Mouse (Mus musculus): ENCODE measurements around the gene Itsn1.

The Itsn1 gene

DNA sequence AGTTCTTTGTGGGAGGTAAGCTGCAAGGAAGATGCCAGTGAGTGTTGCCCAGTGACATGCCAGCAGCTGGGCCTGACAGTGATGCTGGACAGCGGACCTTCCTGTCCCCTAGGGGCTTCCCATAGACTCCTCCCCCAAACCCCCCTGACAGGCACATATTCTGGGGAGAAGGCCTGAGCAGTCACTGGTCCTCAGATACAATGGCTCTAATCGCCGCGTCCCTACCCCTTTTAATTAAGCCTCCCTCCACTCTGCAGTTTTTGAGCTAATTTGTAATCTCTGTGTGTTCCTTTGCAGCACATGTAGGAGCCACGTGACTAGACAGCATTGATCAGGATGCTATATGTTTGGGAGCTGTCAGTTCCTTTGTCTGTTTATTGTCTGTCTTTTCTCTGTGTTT is 41.6 kb downstream of the Itsn1 start:
- no peak for DNase-seq

DNA sequence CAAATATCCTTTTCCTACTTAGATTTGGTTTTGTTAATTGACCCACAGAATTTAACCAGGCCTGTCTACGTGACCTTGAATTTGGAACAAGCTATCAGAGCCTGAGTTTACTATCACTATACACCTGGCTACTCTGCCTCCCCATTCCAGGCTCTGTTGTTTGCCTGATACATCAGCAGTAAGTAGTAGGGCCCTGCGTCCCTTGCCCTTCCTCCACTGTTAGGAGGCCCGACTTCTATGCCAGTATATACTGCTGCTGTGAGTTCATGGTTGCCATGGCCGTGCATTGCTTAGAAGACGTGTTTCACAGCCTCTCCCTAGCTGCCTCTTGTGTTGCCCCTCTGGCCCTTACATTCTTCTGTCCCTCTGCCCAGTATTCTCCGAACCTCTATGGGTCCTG is 42.3 kb downstream of the Itsn1 start:
- no peak for DNase-seq

DNA sequence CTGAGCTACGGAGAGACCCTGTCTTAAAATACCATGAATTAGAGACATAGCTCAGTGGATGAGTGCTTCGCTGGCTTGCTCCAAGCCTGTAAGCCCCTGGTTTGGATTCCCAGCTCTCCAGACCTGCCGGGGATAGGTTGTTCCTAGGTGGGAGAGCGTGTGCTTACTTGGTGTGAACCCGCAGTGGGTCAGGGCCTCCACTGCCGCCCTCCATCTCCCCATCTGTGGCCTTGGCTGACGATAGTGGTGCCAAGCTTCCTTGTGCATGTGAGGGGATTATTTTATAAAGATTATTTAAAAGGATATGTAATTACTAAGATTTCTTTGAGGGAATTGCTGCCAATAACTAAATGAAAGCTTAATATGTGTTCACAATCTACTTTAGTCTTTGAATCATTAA is 43.5 kb downstream of the Itsn1 start:
- no peak for DNase-seq

GRCm38 (mm10) chr16:91779576-91779975 is 50.5 kb downstream of the Itsn1 start:
- DNase-seq = no peak

DNA sequence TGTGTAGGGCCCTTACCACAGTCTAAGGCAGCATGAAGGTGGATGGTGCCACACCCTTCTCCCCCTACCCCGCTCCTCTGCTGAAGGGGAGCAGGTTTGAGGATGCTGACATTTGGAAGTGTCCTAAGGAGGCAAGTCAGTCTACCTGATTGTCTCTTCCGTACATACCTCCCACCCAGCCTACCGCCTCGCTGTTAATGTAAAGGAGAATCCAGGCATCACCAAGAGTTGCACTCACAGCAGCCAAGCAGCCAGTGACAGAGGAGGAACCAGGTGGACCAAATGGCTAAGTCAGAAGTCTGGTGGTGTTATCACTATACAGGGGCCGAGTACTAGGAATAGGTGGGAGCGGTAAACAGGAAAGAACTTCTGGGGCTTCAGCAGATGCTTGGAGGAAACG is 51.1 kb downstream of the Itsn1 start:
- DNase-seq = no peak

DNA sequence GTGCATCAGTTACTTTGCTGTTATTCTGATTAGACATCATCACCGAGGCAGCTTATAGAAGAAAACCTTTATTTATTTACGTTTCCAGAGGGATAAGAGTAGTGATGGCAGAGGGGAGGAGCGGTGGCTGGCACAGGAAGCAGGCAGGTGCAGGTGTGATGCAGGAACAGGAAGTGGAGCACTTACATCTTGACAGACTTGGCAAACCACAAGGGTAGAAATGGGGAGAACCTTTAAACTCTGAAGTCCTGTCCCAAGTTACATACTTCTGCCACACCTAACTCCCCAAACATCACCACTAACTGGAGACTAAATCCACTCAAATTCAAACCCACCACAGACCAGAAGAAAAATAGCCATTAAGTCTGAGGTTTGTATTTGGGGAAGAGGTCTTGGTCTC is 51.7 kb downstream of the Itsn1 start:
- no peak for DNase-seq

DNA sequence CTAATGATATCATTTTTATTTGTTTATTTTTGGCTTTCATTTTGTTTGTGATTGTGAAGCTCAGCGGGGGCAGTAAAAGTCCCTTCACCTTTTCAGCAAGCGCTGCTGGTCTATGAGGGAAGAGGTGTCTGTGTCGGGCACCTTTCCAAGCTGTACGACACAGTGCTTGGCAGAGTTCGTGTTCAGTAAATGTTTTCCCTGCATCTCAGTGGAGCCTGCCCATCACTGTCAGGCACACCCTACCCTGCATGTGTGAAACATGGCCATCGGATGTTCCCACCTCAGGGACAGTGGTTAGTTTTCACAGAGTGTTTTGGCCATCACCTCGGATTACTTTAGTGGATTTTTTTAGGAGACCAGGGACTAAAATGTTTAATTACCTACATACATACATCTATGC is 54.1 kb downstream of the Itsn1 start:
- DNase-seq = no peak

GRCm38 (mm10) chr16:91784298-91784697 is 55.2 kb downstream of the Itsn1 start:
- DNase-seq = no peak

DNA sequence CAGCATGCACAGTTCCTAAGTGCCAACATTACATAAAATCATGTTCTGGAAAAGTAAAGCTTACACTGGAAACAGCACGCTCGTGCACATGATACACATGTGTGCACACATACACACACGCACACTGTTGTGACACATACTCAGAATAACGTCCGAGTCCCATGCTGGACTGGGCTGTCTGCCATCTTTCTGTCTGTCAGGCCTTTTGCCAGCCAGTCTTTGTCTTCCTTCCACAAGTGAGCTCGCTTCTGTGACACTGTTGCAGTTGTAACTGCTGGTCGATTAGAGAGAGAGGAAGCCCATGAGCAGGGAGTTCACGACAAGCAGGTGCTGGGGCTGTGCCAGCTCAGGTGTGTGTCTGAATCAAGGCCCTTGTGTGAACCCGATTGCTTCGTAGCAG is 57.3 kb downstream of the Itsn1 start:
- no peak for DNase-seq

DNA sequence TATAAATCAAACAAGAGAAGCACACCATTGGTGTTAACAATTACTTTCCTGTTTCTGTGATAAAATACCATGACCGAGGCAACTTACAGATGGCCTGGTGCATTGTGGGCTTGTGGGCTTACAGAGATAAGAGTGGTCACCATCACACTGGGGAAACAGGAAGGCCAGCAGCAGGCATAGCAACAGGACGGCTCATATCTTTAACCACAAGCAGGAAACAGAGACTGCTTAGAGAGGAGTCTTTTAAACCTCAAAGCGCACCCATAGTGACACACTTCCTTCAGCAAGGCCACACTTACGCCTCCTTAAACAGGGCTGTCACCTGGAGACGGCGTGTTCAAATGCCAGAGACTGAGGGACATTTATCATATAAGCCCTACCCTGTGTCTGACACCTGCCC is 60.6 kb downstream of the Itsn1 start:
- no peak for DNase-seq

- no peak for DNase-seq
Observed at GRCm38 (mm10) chr16:91792477-91793196, 63.6 kb downstream of the Itsn1 start.

GRCm38 (mm10) chr16:91793507-91794278 is 64.6 kb downstream of the Itsn1 start:
- DNase-seq = no peak

- DNase-seq = no peak
Observed at GRCm38 (mm10) chr16:91794306-91794705, 65.2 kb downstream of the Itsn1 start.

DNA sequence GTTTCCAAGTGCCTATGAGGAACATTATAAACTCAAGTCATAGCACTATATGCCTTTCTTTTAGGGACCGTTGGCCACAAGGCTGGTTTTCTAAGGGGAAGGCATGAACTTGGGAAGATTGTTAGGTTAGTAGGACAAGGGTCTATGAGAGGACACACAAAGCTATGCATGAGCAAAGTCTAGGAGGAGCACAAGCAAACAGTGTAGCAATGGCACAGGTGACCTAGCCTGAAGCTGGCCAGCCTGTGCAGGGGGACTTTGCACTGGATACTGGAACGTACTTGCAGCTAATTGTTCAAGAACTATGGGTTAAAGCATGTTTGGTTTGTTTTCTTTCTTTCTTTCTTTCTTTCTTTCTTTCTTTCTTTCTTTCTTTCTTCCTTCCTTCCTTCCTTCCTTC is 66.0 kb downstream of the Itsn1 start:
- DNase-seq = no peak

- no peak for DNase-seq
Observed at GRCm38 (mm10) chr16:91795606-91796005, 66.5 kb downstream of the Itsn1 start.

DNA sequence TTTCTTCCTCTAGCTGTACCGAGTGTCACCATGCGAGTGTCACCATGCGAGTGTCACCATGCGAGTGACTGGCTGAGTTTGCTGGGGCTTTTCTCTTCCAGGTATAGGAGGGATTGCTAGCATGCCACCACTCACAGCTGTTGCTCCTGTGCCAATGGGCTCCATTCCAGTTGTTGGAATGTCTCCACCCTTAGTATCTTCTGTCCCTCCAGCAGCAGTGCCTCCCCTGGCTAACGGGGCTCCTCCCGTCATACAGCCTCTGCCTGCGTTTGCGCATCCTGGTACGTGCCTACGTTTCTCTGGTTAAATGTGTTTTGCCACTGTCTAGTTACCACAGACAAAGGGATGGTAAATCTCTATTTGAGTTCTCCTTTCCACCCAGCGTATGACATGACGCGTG is 72.3 kb downstream of the Itsn1 start:
- DNase-seq = no peak

GRCm38 (mm10) chr16:91802461-91803062 is 73.5 kb downstream of the Itsn1 start:
- DNase-seq = no peak

GRCm38 (mm10) chr16:91804418-91804817 is 75.3 kb downstream of the Itsn1 start:
- DNase-seq = no peak

DNA sequence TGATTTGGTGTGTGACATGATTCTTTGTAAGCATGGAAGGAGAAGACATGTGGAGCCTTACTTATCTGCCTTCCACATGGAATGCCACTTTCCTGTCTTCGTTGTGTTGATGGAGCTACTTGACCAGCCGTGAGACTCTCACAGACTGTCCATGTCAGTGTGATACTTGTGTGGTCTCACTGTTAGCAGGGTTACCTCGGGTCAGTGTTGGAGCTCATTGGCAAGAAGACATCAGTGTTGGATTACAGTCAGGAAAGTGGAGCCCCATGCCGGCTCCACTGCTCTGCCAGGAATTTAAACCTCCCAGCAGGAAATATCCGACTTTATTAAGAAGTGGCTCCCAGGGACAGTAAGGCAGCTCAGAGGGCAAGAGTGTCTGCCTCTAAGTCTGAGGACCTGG is 75.8 kb downstream of the Itsn1 start:
- DNase-seq = no peak

- DNase-seq = no peak
Observed at GRCm38 (mm10) chr16:91810235-91810634, 81.2 kb downstream of the Itsn1 start.

DNA sequence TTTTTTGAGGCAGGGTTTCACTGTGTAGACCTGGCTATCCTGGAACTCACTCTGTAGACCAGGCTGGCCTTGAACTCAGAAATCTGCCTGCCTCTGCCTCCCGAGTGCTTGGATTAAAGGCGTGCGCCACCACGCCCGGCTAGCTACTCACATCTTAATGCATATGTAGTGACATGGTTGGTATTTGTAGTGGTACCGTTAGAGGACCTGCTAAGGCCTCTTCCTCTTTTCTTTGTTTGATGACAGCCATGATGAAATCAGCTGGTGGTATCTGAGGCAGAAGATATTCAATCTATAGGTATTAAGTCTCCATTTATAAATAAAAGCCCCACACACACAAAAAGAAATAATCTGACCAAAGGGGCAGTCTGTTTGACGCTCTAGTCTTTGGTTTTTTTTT is 82.3 kb downstream of the Itsn1 start:
- DNase-seq = no peak

DNA sequence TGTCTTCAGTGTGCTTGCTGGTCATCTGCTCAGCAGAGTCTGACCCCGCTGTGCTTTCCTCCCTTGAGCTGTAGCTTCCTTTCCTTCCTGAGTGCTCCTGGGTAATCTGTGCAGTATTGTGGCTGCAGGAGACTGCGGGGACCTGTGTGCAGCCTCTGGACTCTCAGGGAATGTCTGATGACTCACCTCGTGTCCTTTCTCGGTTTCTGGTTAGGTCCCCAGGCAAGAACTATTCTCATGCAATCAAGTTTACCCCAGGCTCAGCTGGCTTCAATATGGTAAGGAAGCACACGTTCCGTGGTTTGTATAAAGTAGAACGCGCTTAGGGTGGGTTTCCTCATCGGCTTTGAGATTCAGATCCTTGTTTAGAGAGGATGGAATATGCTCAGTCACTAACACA is 82.8 kb downstream of the Itsn1 start:
- DNase-seq = no peak

DNA sequence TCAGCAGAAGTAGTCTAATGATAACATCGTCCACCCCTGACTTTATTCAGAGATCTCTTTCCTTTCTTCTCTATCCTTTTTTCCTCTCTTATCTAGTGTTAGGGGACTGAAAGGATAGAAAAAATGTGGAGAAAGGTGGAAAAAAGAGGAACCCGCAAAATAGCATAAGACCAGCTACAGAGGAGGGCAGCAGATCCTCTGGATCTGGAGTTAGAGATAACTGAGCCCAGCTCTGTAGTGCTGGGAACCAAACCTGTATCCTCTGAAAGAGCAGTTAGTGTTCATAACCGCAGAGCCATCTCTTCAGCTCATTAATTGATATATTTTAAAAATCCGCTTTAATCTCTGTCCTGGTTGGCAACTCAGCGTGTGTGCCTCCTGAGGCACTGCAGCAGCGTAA is 84.5 kb downstream of the Itsn1 start:
- DNase-seq = no peak

GRCm38 (mm10) chr16:91815067-91815466 is 86.0 kb downstream of the Itsn1 start:
- DNase-seq = no peak

Data from right cerebral cortex, postnatal 25 days (tissue).